Mouse (Mus musculus) left cerebral cortex, adult 8-10 months (tissue): ENCODE results near the gene Actn1. TPM values are rescaled to one million over a fixed set of nuclear protein-coding genes. Genes with fewer than 3 reads are reported as not detected.

ENCODE experiments used
- DNase-seq, 2 experiments: peaks; one replicate each; pipeline ENCODE4 v3.0.0; 2022; ENCODE audit warnings: low spot score in 2 of 2
- total RNA-seq, 4 experiments: library from RNA; stranded (reverse); gene quantifications; 2 replicates each; pipeline ENCODE4 v1.2.4; 2022

The Actn1 gene
- total RNA-seq, 4 experiments from 2014 or later: 92.6 to 101 (median 98.8) TPM

DNA sequence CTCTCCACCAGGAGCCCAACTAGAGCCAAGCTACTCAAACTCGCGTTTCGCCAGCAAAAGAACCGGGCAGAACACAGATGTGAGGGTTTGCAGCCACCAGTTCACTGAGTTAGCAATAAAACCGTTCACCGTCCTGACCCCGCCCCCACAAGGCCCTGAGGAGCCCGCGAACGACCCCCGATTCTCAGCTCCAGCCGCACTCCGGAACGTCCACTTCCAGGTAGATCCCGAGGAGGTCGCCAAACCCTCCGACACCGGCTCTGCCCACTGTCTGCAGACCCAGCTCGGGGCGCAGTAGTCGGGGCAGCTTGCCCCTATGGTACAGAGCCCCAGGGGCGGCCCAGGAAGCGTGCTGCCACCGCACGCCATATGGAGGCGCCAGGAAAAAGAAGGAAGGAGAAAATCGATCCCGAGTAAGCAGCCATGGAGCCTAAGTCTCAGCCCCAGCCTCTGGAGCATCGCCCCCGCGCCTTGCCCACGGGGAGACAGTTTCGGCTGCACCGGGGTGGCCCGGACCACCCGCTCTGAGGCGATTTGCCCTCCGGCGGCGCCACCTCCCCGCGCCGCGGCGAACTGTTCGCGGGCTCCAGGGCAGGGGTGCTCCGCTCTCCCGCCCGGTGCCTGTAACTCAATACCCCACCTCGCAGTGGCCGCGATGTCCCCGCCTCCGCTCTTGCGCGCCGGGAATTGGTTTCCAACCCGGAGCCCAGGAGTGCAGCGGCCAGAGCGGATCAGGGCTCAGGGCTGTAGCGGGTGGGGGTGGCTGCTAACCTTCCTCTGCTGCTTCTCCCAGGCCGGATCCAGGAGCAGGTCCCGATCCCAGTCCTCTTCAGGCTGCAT, 735 bp downstream of the Actn1 start:
- peak; percentile 44 to 50 for DNase-seq

DNA sequence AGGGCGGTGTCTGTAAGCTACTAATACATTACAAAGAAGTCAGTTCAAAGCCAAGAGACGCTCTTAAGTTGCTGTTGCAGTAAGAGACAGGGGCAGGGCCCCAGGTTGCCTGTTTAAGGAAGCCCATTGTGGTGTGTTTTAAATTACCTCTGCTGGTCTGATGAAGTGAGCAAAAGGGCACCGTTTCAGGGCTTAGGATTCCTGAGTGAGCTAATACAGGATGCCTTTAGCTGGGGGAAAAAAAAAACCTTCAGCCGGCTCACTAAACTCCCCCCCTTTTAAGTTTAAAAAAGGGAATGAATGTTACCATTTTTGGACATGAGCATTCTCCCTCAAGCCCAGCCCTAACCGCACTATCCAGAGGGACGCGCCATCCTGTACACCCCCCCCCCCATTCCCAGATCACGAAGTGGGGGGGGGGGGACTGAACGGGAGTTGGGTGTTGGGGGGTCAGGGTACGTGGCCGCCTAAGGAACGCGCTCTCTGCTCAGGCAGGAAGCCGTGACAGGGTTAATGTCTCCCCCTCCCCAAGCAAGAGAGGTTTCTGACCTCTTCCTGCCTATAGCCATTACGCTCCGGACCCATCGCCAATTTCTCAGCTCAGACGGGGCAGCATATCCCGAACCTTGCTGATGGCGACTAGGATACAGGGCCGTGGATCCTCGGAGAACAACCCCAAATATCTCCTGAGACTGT, 1.5 kb downstream of the Actn1 start:
- no peak for DNase-seq

DNA sequence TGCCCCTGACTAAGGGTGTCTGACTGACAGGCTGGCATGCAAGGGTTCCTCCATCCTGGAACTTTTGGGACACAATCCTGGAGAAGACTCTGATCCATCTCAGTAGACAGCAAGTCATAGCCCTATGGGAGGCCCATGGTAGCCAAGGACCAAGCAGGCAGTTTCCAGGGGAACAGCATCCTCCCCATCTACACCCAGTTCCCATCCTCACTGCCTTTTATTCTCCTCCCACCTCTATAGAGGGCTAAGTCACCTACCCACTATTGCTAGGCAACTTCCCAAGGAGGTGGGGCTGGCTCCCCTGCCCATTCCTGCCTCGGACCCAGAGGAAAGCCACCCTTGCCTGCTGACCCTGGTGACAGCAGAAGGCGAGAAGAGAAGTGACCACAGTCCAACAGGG, 8.2 kb downstream of the Actn1 start:
- DNase-seq: no peak

- no peak for DNase-seq
Observed at GRCm38 (mm10) chr12:80251554-80251953, 8.6 kb downstream of the Actn1 start.

- no peak for DNase-seq
Observed at GRCm38 (mm10) chr12:80249539-80249938, 10.6 kb downstream of the Actn1 start.

DNA sequence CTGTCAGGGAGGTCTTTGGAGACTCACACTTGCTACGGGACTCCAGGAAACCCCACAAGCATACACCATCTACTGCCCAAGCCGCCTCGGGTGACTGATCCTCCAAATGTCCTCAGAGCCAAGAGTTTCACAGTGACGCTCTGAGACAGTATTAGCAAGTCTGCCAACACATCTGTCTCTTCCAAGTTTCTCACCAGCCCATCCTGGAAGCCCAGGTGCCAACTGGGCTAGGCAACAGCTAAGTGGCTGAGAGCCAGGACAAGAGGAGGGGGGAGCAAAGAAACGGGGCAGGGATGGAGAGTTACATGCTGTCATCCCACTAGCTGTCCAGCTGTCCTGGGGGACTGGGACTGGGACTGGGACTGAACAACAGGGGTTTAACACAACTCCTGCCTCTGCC, 13.1 kb downstream of the Actn1 start:
- no peak for DNase-seq

- no peak for DNase-seq
Observed at GRCm38 (mm10) chr12:80246505-80246904, 13.7 kb downstream of the Actn1 start.

- no peak for DNase-seq
Observed at GRCm38 (mm10) chr12:80244755-80245154, 15.4 kb downstream of the Actn1 start.

DNA sequence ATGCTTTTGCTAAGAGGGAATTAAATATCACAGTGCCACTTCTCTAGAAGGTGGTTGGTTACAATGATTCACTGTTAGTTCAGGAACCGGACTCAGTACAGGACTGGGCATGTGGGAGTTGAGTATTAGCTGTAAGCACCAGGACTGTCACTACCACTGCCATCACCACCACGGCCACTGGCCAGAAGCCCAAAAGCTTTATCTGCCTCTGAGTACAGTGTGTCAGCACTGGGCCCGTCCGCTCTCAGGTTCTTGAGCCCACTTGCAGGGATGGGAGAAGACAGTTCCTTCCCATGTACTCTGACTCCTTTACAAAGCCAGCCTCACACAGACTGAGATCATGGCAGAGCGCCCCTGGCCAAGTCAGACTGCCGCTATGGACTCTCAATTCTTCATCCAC, 16.0 kb downstream of the Actn1 start:
- no peak for DNase-seq

DNA sequence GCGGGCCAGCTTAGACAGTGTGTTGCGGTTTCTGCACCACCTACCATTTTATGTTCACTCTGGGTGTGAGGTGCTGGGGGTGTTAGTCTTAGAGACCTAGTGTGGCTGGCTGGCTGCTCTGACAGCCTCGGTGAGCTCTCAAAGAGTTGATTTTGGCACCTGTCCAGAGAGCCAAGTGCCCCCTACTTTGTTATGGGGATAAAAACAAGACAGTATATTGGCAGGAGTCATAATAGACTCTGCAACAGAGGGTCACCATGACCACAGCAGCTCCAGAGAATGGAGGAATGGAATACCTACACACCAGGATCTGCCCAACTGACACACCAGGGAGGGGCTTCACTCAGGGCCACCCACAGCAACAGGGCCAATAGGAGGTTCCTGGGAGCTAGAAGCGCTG, 16.8 kb downstream of the Actn1 start:
- no peak for DNase-seq

- DNase-seq: peak; percentile 56 to 92
Observed at GRCm38 (mm10) chr12:80239445-80239844, 20.7 kb downstream of the Actn1 start.

GRCm38 (mm10) chr12:80238523-80238922, 21.6 kb downstream of the Actn1 start:
- no peak for DNase-seq

DNA sequence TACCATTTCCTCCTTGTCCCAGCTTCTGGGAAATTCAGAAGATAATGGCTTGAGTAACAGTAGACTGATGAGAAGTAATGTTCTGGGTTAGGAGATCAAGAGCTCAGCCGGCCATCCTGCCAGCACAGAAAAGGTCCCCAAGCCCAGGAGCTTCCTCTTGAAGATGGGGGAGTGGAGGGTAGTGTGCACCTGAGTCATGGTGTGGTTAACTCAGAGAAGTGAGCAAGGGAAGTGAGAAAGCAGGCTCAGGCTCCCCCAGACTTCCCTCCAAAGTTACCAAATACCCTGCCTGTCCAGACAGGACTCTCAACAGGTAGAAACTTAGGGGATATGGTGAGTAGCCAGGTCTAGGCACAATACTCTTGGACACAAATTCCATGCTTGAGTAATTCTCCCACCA, 24.9 kb downstream of the Actn1 start:
- no peak for DNase-seq

DNA sequence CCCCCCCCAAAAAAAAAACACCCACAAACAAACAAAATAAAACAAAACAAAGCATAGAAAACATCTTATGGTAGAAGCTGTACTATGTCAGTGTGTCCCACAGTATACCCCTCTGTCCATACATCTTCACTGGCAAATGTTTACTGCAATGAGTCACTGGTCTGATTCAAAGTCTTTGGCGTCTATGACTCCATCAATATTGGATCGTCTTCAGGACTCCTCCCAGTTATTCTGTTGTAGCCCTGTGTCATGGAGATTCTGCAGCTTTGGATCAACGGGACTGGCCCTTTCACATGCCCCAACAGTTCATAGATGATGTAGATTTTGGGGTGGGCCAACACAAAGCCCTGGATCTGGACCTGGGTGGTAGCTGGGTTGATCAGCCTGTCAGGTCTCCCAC, 25.9 kb downstream of the Actn1 start:
- DNase-seq: no peak

- DNase-seq: no peak
Observed at GRCm38 (mm10) chr12:80232840-80233218, 27.3 kb downstream of the Actn1 start.

DNA sequence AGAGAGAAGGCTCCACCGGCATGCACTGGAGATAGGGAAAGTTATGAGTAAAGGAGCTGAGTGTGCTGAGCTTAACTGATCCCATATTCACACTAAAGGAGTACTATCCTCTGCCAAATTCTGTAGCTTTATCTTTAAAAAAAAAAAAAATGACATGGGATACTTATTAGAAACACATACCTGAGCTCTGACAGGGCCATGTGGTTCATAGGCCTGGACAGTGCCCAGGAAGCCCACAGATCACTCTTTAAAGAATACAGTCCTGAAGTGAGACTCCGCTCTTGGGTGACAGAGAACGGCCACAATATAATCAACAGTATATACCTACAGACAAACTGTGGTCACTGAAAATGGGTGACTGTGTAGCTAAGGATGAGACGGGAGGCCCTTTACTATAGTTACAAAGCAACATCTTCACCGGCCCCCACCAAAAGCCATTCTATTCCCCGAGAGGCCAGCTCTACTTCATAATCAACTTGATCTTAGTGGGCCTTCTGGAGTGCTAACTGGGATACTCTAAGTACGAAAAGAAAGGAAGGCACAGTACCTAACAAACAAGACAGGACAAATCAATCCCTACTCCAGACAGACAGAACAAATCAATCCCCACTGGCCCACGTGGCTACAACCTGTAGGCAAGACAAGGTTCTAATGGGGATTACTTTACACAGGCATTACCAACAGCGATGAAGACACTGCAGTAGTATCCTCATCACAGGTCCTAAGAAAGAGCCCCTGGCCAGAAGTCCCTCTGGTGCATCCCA, 27.9 kb downstream of the Actn1 start:
- DNase-seq: no peak

DNA sequence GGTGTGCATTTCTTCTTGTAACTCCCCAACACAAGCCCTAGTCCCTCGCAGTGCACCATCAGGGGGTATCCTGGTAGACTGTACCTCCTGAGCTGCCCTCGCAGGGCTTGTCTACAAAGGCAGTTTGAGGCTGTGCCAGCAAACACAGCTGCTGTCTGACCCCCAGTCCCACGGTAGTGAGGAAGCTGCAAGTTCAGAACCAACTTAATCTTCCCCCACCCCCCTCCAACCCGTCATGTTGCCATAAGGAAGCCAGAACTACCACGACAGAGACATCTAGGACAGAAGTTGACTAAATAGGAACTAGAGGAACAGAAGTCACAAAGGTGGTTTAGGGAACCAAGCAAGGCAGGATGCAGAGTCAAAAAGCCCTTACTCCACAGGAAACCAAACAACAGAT, 28.9 kb downstream of the Actn1 start:
- DNase-seq: no peak

DNA sequence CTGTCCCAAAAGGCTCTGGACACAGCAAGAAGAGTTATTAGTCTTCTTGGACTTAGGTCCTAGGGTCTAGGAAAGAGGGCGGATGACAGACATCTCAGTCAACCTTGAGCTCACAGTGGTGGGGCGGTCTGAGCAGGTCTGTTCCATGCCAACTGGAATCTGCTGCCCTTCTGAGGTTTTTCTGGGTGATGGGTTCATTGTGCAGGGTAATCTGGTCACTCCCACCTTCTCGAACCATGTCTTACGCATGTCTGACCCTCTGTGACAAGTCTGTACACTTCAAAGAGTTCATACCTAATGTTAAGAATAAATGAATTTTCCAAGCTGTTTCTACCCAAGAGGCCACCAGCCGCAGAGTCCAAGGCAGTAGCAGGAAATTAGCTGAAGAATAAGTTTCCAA, 29.3 kb downstream of the Actn1 start:
- no peak for DNase-seq

DNA sequence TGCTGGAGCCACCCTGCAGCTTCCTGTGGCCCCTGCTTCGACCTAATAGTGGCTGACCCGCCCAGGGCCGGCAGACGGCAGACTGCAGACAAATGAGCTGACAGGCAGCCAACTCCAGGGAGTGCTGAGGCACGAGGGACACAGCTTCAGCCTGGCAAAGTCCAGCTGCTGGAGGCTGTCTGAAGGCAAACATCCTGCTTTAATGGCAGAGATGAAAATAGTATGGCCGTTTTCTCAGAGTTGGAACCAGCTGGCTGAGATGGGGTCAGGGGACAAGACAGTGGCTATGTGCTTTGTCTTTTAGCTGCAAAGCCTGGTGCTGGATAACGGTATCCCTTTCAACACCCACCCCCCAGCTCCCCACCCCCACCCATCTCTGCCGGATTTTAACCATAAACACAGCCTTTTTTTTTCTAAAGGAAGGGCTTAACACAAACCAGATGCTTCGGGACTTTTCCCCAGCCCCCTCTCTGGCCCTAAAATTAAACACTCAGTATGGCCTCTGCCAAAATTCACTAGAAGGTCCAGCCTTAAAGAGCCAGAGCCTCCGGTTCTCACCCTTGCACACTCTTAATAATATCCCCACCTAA, 30.0 kb downstream of the Actn1 start:
- DNase-seq: no peak

DNA sequence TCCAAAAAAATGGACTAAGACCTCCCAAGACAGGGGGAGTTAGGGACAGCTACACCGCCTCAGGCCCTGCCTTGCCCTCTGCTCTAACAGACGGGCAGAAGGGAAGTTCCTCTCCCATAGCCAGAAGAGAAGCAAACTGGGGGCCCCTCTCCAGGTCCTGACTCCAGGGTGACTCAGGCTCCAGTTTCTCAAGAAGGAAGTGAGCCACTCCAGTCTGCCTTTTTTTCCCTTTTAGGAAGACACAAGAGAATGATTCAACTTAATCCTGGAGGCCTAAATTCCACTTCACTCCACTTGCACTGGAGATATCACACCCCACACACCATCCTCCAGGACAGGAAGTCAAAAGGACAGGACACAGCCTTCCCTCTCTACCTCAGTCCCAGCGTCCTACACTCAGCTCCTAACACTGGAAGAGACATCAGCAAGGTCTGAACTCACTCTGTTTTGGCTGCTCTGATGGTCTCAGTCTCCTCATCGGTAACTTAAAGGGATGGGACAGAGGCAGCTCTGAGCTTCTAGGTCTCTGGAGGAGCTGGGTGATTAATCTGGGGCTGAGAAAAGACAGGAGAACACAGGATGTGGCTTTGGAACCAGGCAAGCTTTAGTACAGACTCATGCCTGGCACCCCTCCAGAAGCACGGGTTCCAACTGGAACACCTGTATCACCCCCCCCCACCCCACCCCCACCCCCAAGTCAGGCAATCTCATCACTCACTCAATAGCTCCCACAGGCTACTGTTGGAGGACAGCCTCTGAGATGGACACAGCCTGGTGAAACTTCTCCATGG, 31.0 kb downstream of the Actn1 start:
- no peak for DNase-seq

- DNase-seq: no peak
Observed at GRCm38 (mm10) chr12:80228356-80228755, 31.8 kb downstream of the Actn1 start.
